Mouse (Mus musculus) CD4-positive, CD25-positive, alpha-beta regulatory T cell, adult 4 months (primary cell): ENCODE measurements around the gene Olfr826. TPM values are rescaled to one million over a fixed set of nuclear protein-coding genes. Genes with fewer than 3 reads are reported as not detected.
"Not testable (repeated sequence)": the region's sequence is repeated elsewhere in the genome, so short reads cannot be mapped to it uniquely, and the experiment has no call there.

Experiments used
- ATAC-seq: one replicate; pipeline ENCODE4 v1.8.0; 2017
- polyA plus RNA-seq, 2 experiments: library from polyadenylated mRNA; unstranded; fragments of 100-300 nt; shearing (Covaris generic); gene quantifications; one replicate each; pipeline ENCODE4 v1.2.1; 2017

Olfr826 gene
- polyA plus RNA-seq = not detected

- no peak for ATAC-seq
These were observed at the start of gene Olfr826 for GRCm38 (mm10) chr10:130184086-130184485. TSS of gene Olfr826 (minus strand) at chr10:130184186.

GRCm38 (mm10) chr10:130232117-130232516 lies 48.1 kb upstream of the Olfr826 start:
- no peak for ATAC-seq

- no peak for ATAC-seq
These were observed 45.6 kb upstream of the Olfr826 start for GRCm38 (mm10) chr10:130229584-130229983.

- peak; percentile 85 for ATAC-seq
These were observed 44.3 kb upstream of the Olfr826 start for GRCm38 (mm10) chr10:130228246-130228645.

- no peak for ATAC-seq
These were observed 41.0 kb upstream of the Olfr826 start for GRCm38 (mm10) chr10:130225034-130225433.

GRCm38 (mm10) chr10:130214303-130214702 lies 30.3 kb upstream of the Olfr826 start, which contains the start of gene Olfr827:
TSS of gene Olfr827 (minus strand) at chr10:130214403.
- ATAC-seq = no peak

GRCm38 (mm10) chr10:130166666-130167065 lies 17.3 kb downstream of the Olfr826 start, which contains the start of gene Olfr825:
TSS of gene Olfr825 (minus strand) at chr10:130166766.
- ATAC-seq = no peak

- no peak for ATAC-seq
These were observed 18.8 kb downstream of the Olfr826 start for GRCm38 (mm10) chr10:130165196-130165595.

GRCm38 (mm10) chr10:130144121-130144520 lies 39.9 kb downstream of the Olfr826 start:
- no peak for ATAC-seq

- not testable (repeated sequence) for ATAC-seq
These were observed 41.5 kb downstream of the Olfr826 start for GRCm38 (mm10) chr10:130142481-130142880.

GRCm38 (mm10) chr10:130134811-130135210 lies 49.2 kb downstream of the Olfr826 start:
- ATAC-seq = no peak

- ATAC-seq = not testable (repeated sequence)
These were observed 54.1 kb downstream of the Olfr826 start, which contains the start of gene Olfr824 for GRCm38 (mm10) chr10:130129900-130130299. TSS of gene Olfr824 (minus strand) at chr10:130130000.

Other genes starting within 250 kb of the Olfr826 start
- not detected for gene Olfr818, start 235.1 kb downstream of the Olfr826 start, polyA plus RNA-seq
- gene Olfr819, start 216.9 kb downstream of the Olfr826 start, polyA plus RNA-seq = not detected
- not detected for gene Olfr247, start 208.0 kb downstream of the Olfr826 start, polyA plus RNA-seq
- gene Gm10310, start 199.1 kb downstream of the Olfr826 start, polyA plus RNA-seq = under 1 TPM in 1 of 2 experiments, not detected in 1; 0.07 TPM
- gene Olfr820, start 171.6 kb downstream of the Olfr826 start, polyA plus RNA-seq = not detected
- not detected for gene Olfr821, start 153.8 kb downstream of the Olfr826 start, polyA plus RNA-seq
- gene Olfr822, start 113.0 kb downstream of the Olfr826 start, polyA plus RNA-seq = under 1 TPM in 1 of 2 experiments, not detected in 1; 0.12 TPM
- not detected for gene Olfr823, start 68.8 kb downstream of the Olfr826 start, polyA plus RNA-seq
- gene Olfr824, start 54.2 kb downstream of the Olfr826 start, polyA plus RNA-seq = not detected
- not detected for gene Olfr825, start 17.4 kb downstream of the Olfr826 start, polyA plus RNA-seq
- not detected for gene Olfr827, start 30.2 kb upstream of the Olfr826 start, polyA plus RNA-seq
- not detected for gene Neurod4, start 96.1 kb upstream of the Olfr826 start, polyA plus RNA-seq
- gene Tespa1, start 138.7 kb upstream of the Olfr826 start, polyA plus RNA-seq = 100 to 1,000 TPM; 380 to 411 TPM
- gene Vmn2r84, start 210.1 kb upstream of the Olfr826 start, polyA plus RNA-seq = 1 to 10 TPM; 2.0 TPM
- under 1 TPM; 0.17 to 0.22 TPM for gene Vmn2r85, start 245.5 kb upstream of the Olfr826 start, polyA plus RNA-seq